Mouse (Mus musculus): ENCODE data around the gene Rasgrf2. TPM values are rescaled to one million over a fixed set of nuclear protein-coding genes. Genes with fewer than 3 reads are reported as not detected.

The Rasgrf2 gene
- polyA plus RNA-seq, 1 experiment from 2014 or later, result 1.5 TPM

GRCm38 (mm10) chr13:91985019-91985418 is 146.4 kb downstream of the Rasgrf2 start:
- H3K27ac ChIP-seq (ENCODE audit: low read depth, low read length), result no peak overlapping the region
- no peaks in the 10 kb centered on the region for H3K27me3 ChIP-seq (replicated peaks; ENCODE audit: control insufficient read depth, insufficient read depth, low read length)
- DNase-seq (ENCODE audit: low spot score), result no peak
- H3K4me1 ChIP-seq (ENCODE audit: control insufficient read depth, insufficient read depth, low read length), result peaks cover 3% of the 10 kb centered on the region; the same call in 1 of the 2 replicates
- no peak overlapping the region for H3K9ac ChIP-seq (ENCODE audit: low read length)
- H3K4me2 ChIP-seq (ENCODE audit: low read length), result no peak overlapping the region
- H3K9me3 ChIP-seq (replicated peaks; ENCODE audit: control insufficient read depth, low read length), result no peaks in the 10 kb centered on the region
- ATAC-seq, result no peak
- H3K36me3 ChIP-seq (ENCODE audit: control insufficient read depth, insufficient read depth, low read length), result no peaks in the 10 kb centered on the region
- no peak overlapping the region for H3K4me3 ChIP-seq (ENCODE audit: low read depth, low read length)

GRCm38 (mm10) chr13:91982080-91982479 is 149.4 kb downstream of the Rasgrf2 start:
- Histone ChIP-seq H3K27ac (ENCODE audit: low read depth, low read length) (no peak overlapping the region), H3K4me3 (ENCODE audit: low read depth, low read length) (no peak overlapping the region), H3K4me1 (ENCODE audit: control insufficient read depth, insufficient read depth, low read length) (peaks cover 3% of the 10 kb centered on the region; the same call in 1 of the 2 replicates), H3K36me3 (ENCODE audit: control insufficient read depth, insufficient read depth, low read length) (no peaks in the 10 kb centered on the region), H3K27me3 (replicated peaks; ENCODE audit: control insufficient read depth, insufficient read depth, low read length) (no peaks in the 10 kb centered on the region), H3K9me3 (replicated peaks; ENCODE audit: control insufficient read depth, low read length) (no peaks in the 10 kb centered on the region), H3K9ac (ENCODE audit: low read length) (no peak overlapping the region), H3K4me2 (ENCODE audit: low read length) (no peak overlapping the region)
- DNase-seq (ENCODE audit: low spot score) (no peak), ATAC-seq (no peak)
- 93% methylated on average over 3 of the region's 3 CpGs for WGBS

DNA sequence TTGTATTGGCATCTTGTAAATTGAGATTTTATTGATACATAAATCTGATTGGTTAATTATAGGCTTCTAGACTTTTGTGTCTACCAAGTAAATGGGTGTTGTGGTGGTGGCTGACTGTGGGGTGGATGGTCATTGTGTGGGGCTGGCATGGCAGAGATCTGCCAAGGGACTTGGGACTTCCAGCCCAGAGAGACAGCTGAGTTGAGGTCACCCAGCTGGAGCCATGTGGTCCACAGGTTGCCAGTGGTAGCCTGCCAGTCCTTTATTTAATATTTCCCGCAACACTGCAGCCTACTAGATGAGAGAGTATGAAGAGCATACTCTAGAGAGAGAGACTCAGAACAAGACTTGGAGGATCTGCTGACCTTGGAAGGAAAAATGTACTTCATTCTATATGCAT is 150.0 kb downstream of the Rasgrf2 start:
- Histone ChIP-seq H3K4me1 (ENCODE audit: control insufficient read depth, insufficient read depth, low read length) (peaks cover 3% of the 10 kb centered on the region; the same call in 1 of the 2 replicates), H3K9me3 (replicated peaks; ENCODE audit: control insufficient read depth, low read length) (no peaks in the 10 kb centered on the region), H3K27ac (ENCODE audit: low read depth, low read length) (no peak overlapping the region), H3K4me2 (ENCODE audit: low read length) (no peak overlapping the region), H3K27me3 (replicated peaks; ENCODE audit: control insufficient read depth, insufficient read depth, low read length) (no peaks in the 10 kb centered on the region), H3K4me3 (ENCODE audit: low read depth, low read length) (no peak overlapping the region), H3K36me3 (ENCODE audit: control insufficient read depth, insufficient read depth, low read length) (no peaks in the 10 kb centered on the region), H3K9ac (ENCODE audit: low read length) (no peak overlapping the region)
- ATAC-seq (no peak), DNase-seq (ENCODE audit: low spot score) (no peak)
- 96% methylated on average over 1 of the region's 1 CpGs for WGBS

DNA sequence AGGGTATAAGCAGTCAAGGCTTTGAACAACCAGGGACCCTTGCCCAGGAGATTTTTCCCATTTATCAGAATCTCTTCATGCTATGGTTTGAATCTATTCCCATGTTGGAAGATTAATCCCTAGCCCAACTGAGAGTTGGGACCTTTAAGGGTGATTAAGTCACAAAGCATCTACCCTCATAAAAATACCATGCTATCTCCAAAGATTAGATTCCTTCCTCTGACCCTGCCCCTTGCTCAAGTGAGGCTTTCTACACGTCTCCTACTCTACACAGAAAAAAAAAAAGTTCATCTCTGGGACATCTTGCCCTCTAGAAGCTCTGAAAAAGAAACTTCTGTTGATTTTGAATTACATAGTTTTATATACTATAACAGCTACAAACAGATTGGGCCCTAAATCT is 154.5 kb downstream of the Rasgrf2 start:
- WGBS, result 68% methylated on average over 1 of the region's 1 CpGs
- Histone ChIP-seq H3K4me3 (ENCODE audit: low read depth, low read length) (no peak overlapping the region), H3K27me3 (replicated peaks; ENCODE audit: control insufficient read depth, insufficient read depth, low read length) (no peaks in the 10 kb centered on the region), H3K36me3 (ENCODE audit: control insufficient read depth, insufficient read depth, low read length) (no peaks in the 10 kb centered on the region), H3K4me1 (ENCODE audit: control insufficient read depth, insufficient read depth, low read length) (no peaks in the 10 kb centered on the region), H3K9me3 (replicated peaks; ENCODE audit: control insufficient read depth, low read length) (no peaks in the 10 kb centered on the region), H3K4me2 (ENCODE audit: low read length) (no peak overlapping the region), H3K9ac (ENCODE audit: low read length) (no peak overlapping the region), H3K27ac (ENCODE audit: low read depth, low read length) (no peak overlapping the region)
- ATAC-seq (no peak), DNase-seq (ENCODE audit: low spot score) (no peak)

GRCm38 (mm10) chr13:91976541-91976940 is 154.9 kb downstream of the Rasgrf2 start:
- no peak overlapping the region for H3K9ac ChIP-seq (ENCODE audit: low read length)
- H3K4me3 ChIP-seq (ENCODE audit: low read depth, low read length), result no peak overlapping the region
- H3K27me3 ChIP-seq (replicated peaks; ENCODE audit: control insufficient read depth, insufficient read depth, low read length), result no peaks in the 10 kb centered on the region
- H3K4me2 ChIP-seq (ENCODE audit: low read length), result no peak overlapping the region
- H3K27ac ChIP-seq (ENCODE audit: low read depth, low read length), result no peak overlapping the region
- H3K9me3 ChIP-seq (replicated peaks; ENCODE audit: control insufficient read depth, low read length), result no peaks in the 10 kb centered on the region
- no peak for ATAC-seq
- no peaks in the 10 kb centered on the region for H3K4me1 ChIP-seq (ENCODE audit: control insufficient read depth, insufficient read depth, low read length)
- DNase-seq (ENCODE audit: low spot score), result no peak
- H3K36me3 ChIP-seq (ENCODE audit: control insufficient read depth, insufficient read depth, low read length), result no peaks in the 10 kb centered on the region
- 84% methylated on average over 2 of the region's 2 CpGs for WGBS

GRCm38 (mm10) chr13:91974154-91974553 is 157.3 kb downstream of the Rasgrf2 start:
- no peaks in the 10 kb centered on the region for H3K4me1 ChIP-seq (ENCODE audit: control insufficient read depth, insufficient read depth, low read length)
- ATAC-seq (no peak), DNase-seq (ENCODE audit: low spot score) (no peak)
- no peak overlapping the region for H3K9ac ChIP-seq (ENCODE audit: low read length)
- no peak overlapping the region for H3K27ac ChIP-seq (ENCODE audit: low read depth, low read length)
- H3K4me3 ChIP-seq (ENCODE audit: low read depth, low read length), result no peak overlapping the region
- H3K36me3 ChIP-seq (ENCODE audit: control insufficient read depth, insufficient read depth, low read length), result no peaks in the 10 kb centered on the region
- H3K4me2 ChIP-seq (ENCODE audit: low read length), result no peak overlapping the region
- no peaks in the 10 kb centered on the region for H3K9me3 ChIP-seq (replicated peaks; ENCODE audit: control insufficient read depth, low read length)
- no peaks in the 10 kb centered on the region for H3K27me3 ChIP-seq (replicated peaks; ENCODE audit: control insufficient read depth, insufficient read depth, low read length)
- WGBS, result 94% methylated on average over 1 of the region's 1 CpGs

- DNase-seq (ENCODE audit: low spot score) (no peak), ATAC-seq (no peak)
- WGBS, result 92% methylated on average over 3 of the region's 3 CpGs
- Histone ChIP-seq H3K9ac (ENCODE audit: low read length) (no peak overlapping the region), H3K4me1 (ENCODE audit: control insufficient read depth, insufficient read depth, low read length) (no peaks in the 10 kb centered on the region), H3K4me3 (ENCODE audit: low read depth, low read length) (no peak overlapping the region), H3K4me2 (ENCODE audit: low read length) (no peak overlapping the region), H3K9me3 (replicated peaks; ENCODE audit: control insufficient read depth, low read length) (no peaks in the 10 kb centered on the region), H3K27me3 (replicated peaks; ENCODE audit: control insufficient read depth, insufficient read depth, low read length) (no peaks in the 10 kb centered on the region), H3K27ac (ENCODE audit: low read depth, low read length) (no peak overlapping the region), H3K36me3 (ENCODE audit: control insufficient read depth, insufficient read depth, low read length) (no peaks in the 10 kb centered on the region)
Measured at GRCm38 (mm10) chr13:91971246-91971645, 160.2 kb downstream of the Rasgrf2 start.

GRCm38 (mm10) chr13:91956474-91956873 is 175.0 kb downstream of the Rasgrf2 start:
- ATAC-seq, result no peak
- Histone ChIP-seq H3K4me2 (ENCODE audit: low read length) (no peak overlapping the region), H3K27me3 (replicated peaks; ENCODE audit: control insufficient read depth, insufficient read depth, low read length) (no peaks in the 10 kb centered on the region), H3K4me1 (ENCODE audit: control insufficient read depth, insufficient read depth, low read length) (no peaks in the 10 kb centered on the region; the same call in 1 of the 2 replicates), H3K4me3 (ENCODE audit: low read depth, low read length) (no peak overlapping the region), H3K9ac (ENCODE audit: low read length) (no peak overlapping the region), H3K27ac (ENCODE audit: low read depth, low read length) (no peak overlapping the region), H3K9me3 (replicated peaks; ENCODE audit: control insufficient read depth, low read length) (no peaks in the 10 kb centered on the region), H3K36me3 (ENCODE audit: control insufficient read depth, insufficient read depth, low read length) (no peaks in the 10 kb centered on the region)
- no peak for DNase-seq (ENCODE audit: low spot score)

DNA sequence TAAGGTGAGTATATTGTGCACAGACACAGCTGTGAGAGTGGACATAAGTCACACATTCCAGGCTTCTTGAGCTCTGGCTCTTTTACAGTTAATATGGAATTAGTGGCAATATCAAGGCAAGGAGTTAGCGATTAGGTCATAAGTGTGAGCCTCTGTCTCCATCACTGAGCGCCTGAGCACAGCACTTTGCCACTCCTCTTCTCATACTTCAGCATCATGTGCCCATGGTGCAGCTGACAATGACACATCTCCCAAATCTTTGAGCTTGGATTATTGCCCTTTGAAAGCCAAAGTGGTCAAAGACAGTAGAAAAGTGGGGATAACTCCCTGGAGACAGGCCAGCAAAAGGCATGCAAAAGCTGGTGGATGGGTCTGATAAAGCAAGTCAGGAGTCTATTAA is 175.8 kb downstream of the Rasgrf2 start:
- DNase-seq (ENCODE audit: low spot score) (no peak), ATAC-seq (no peak)
- no peaks in the 10 kb centered on the region for H3K9me3 ChIP-seq (replicated peaks; ENCODE audit: control insufficient read depth, low read length)
- WGBS, result 92% methylated on average over 2 of the region's 2 CpGs
- H3K27me3 ChIP-seq (replicated peaks; ENCODE audit: control insufficient read depth, insufficient read depth, low read length), result no peaks in the 10 kb centered on the region
- H3K4me1 ChIP-seq (ENCODE audit: control insufficient read depth, insufficient read depth, low read length), result no peaks in the 10 kb centered on the region; the same call in 1 of the 2 replicates
- H3K27ac ChIP-seq (ENCODE audit: low read depth, low read length), result no peak overlapping the region
- no peaks in the 10 kb centered on the region for H3K36me3 ChIP-seq (ENCODE audit: control insufficient read depth, insufficient read depth, low read length)
- no peak overlapping the region for H3K4me3 ChIP-seq (ENCODE audit: low read depth, low read length)
- no peak overlapping the region for H3K9ac ChIP-seq (ENCODE audit: low read length)
- H3K4me2 ChIP-seq (ENCODE audit: low read length), result no peak overlapping the region

Measured in forebrain, embryonic 14.5 days (tissue).